9 mouse cellular contexts compared by ENCODE assay signal in genomic region chr11:85574496-85574895, GRCm38 (mm10).
A peak's percentile ranks its signal among the peaks of the same experiment; 100 is the strongest.
DNase-seq lines count a peak whose midpoint lies in the region; ATAC-seq lines count a peak whose summit lies in the region.
"Had no signal": no experiment of that assay in that cellular context is flagged by ENCODE, and none has a peak within 500 bp of the region (broad histone marks: within the 10 kb centered on the region; RNA-seq: fewer than 3 reads in every experiment).

No protein-coding gene starts in this region.

- peak; percentile 17 for DNase-seq in neural tube, embryonic 11.5 days (ENCODE audit: low spot score)
- no peak for DNase-seq in neural tube, embryonic 10.5 days (ENCODE audit: extremely low spot score, low spot score)
- no peak for DNase-seq in heart, embryonic 10.5 days (ENCODE audit: low spot score)
- DNase-seq in kidney, adult 9 months, result peak; percentile 34
- peak; percentile 43 for DNase-seq in naive thymus-derived CD4-positive, alpha-beta T cell, adult 2 months (ENCODE audit: low read depth)
- no peak for DNase-seq in adrenal gland, adult 2 months
- no peak for DNase-seq in cerebellum, postnatal 4 days (ENCODE audit: low spot score in 2 of 2)

- H3K4me2 ChIP-seq in neural tube, embryonic 11.5 days (ENCODE audit: low read depth), result no peak overlapping the region
- H3K4me2 ChIP-seq in forebrain, embryonic 15.5 days (replicated peaks), result no peak overlapping the region

- no peak overlapping the region for H3K4me3 ChIP-seq in neural tube, embryonic 11.5 days (ENCODE audit: low read depth, low read length)
- no peak overlapping the region for H3K4me3 ChIP-seq in heart, embryonic 10.5 days
- no peak overlapping the region for H3K4me3 ChIP-seq in forebrain, embryonic 15.5 days
- H3K4me3 ChIP-seq: erythroblast, embryonic 14.5 days had no signal

- no peaks in the 10 kb centered on the region for H3K27me3 ChIP-seq in neural tube, embryonic 11.5 days (ENCODE audit: control insufficient read depth, insufficient read depth, low read length)
- H3K27me3 ChIP-seq in heart, embryonic 10.5 days (ENCODE audit: insufficient read depth, poor library complexity, severe bottlenecking), result no peaks in the 10 kb centered on the region
- H3K27me3 ChIP-seq in forebrain, embryonic 15.5 days, result no peaks in the 10 kb centered on the region

- peaks cover 10% of the 10 kb centered on the region for H3K4me1 ChIP-seq in neural tube, embryonic 11.5 days (ENCODE audit: control insufficient read depth, insufficient read depth, low read length)
- peaks cover 57% of the 10 kb centered on the region for H3K4me1 ChIP-seq in heart, embryonic 10.5 days
- no peaks in the 10 kb centered on the region for H3K4me1 ChIP-seq in forebrain, embryonic 15.5 days

- no peak overlapping the region for H3K27ac ChIP-seq in neural tube, embryonic 11.5 days (ENCODE audit: low read depth, low read length)
- peak overlapping the region; percentile 38 for H3K27ac ChIP-seq in heart, embryonic 10.5 days
- H3K27ac ChIP-seq in forebrain, embryonic 15.5 days (replicated peaks), result no peak overlapping the region

- H3K9me3 ChIP-seq in neural tube, embryonic 11.5 days (ENCODE audit: control insufficient read depth, low read length), result no peaks in the 10 kb centered on the region
- H3K9me3 ChIP-seq in heart, embryonic 10.5 days, result no peaks in the 10 kb centered on the region
- no peaks in the 10 kb centered on the region for H3K9me3 ChIP-seq in forebrain, embryonic 15.5 days

- H3K36me3 ChIP-seq in neural tube, embryonic 11.5 days (ENCODE audit: control insufficient read depth, insufficient read depth, low read length), result no peaks in the 10 kb centered on the region
- H3K36me3 ChIP-seq in heart, embryonic 10.5 days, result no peaks in the 10 kb centered on the region
- no peaks in the 10 kb centered on the region for H3K36me3 ChIP-seq in forebrain, embryonic 15.5 days

- no peak overlapping the region for H3K9ac ChIP-seq in neural tube, embryonic 11.5 days (ENCODE audit: low read length)
- H3K9ac ChIP-seq in forebrain, embryonic 15.5 days (replicated peaks), result no peak overlapping the region

- no peak for ATAC-seq in neural tube, embryonic 11.5 days (ENCODE audit: insufficient read depth, low FRiP score, low TSS enrichment)
- ATAC-seq in forebrain, embryonic 15.5 days (replicated peaks), result no peak

- 6% methylated on average over 4 of the region's 4 CpGs for WGBS in neural tube, embryonic 11.5 days
- 2% methylated on average over 4 of the region's 4 CpGs for WGBS in heart, embryonic 10.5 days
- WGBS in forebrain, embryonic 15.5 days, result 12% methylated on average over 4 of the region's 4 CpGs

Comparison
In these comparisons a context has a peak if more than half of its experiments do, and no peak if none do; other contexts are left out.
1. DNase-seq: peak in neural tube, embryonic 11.5 days (single experiment), kidney, adult 9 months (single experiment) and naive thymus-derived CD4-positive, alpha-beta T cell, adult 2 months (single experiment); none in neural tube, embryonic 10.5 days (single experiment), heart, embryonic 10.5 days (single experiment), adrenal gland, adult 2 months (single experiment) and cerebellum, postnatal 4 days (0 of 2).